8 mouse cellular contexts compared by ENCODE assay signal in the genomic region with DNA sequence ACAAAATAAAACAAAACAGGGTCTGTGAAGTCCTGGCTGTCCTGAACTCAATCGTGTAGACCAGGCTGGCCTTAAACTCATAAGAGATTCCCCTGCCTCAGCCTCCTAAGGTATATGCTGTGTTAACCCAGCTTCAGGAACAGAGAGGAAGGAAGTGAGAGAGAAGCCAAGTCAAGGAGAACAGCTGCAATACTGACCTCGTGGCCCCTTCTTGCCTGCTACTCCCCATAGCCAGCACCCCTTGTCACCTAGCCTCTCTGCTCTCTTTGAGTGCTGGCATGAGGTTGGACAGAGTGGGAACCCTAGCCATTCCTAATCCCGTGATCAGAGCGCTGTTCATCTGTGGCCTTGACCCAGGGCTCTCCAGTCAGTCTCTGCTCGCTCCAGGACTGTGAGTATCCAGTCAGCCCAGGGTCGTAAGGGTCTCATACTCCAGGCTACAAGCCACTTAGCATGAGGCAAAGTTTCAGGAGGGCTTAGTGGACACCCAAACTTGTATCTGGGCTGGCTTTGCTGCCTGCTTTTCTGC. TPM values are rescaled to one million over a fixed set of nuclear protein-coding genes. Genes with fewer than 3 reads are reported as not detected.
A peak's percentile ranks its signal among the peaks of the same experiment; 100 is the strongest.
DNase-seq lines count a peak whose midpoint lies in the region; ATAC-seq and TF ChIP-seq lines count a peak whose summit lies in the region.
"Had no signal": no experiment of that assay in that cellular context is flagged by ENCODE, and none has a peak within 500 bp of the region (broad histone marks: within the 10 kb centered on the region; RNA-seq: fewer than 3 reads in every experiment).

No protein-coding gene starts in this region.

- DNase-seq in liver, adult 2 months (ENCODE audit: extremely low read depth, low read depth, low spot score) = peak; percentile 37
- no peak for DNase-seq in liver
- DNase-seq in T-cell, adult 2 months (ENCODE audit: low spot score) = no peak
- DNase-seq in MN1 (ENCODE audit: low spot score) = no peak
- DNase-seq: thymus, adult 18-20 months had no signal

- ATAC-seq in forebrain, embryonic 12.5 days (ENCODE audit: low FRiP score) = no peak; the same call in 1 of the 2 replicates
- ATAC-seq in intestine, embryonic 16.5 days = no peak

- peaks cover 19% of the 10 kb centered on the region for H3K4me1 ChIP-seq in liver, adult 2 months (ENCODE audit: control insufficient read depth, insufficient read depth, low read length)
- peaks cover 31% of the 10 kb centered on the region for H3K4me1 ChIP-seq in forebrain, embryonic 12.5 days
- H3K4me1 ChIP-seq in intestine, embryonic 16.5 days (ENCODE audit: control insufficient read depth, insufficient read depth, low read length) = peaks cover 49% of the 10 kb centered on the region
- peaks cover 77% of the 10 kb centered on the region for H3K4me1 ChIP-seq in olfactory bulb, adult 2 months (ENCODE audit: control insufficient read depth, insufficient read depth, low read length)

- no peak for TF ChIP-seq POLR2A in liver, adult 2 months (IDR thresholded peaks at IDR 0.05; ENCODE audit: extremely low read depth, insufficient read depth, low read length)
- no peak for TF ChIP-seq POLR2A in olfactory bulb, adult 2 months (IDR thresholded peaks at IDR 0.05; ENCODE audit: insufficient read depth, low read depth, low read length)

- TF ChIP-seq CTCF in liver, adult 2 months (IDR thresholded peaks at IDR 0.05; ENCODE audit: low read depth, low read length) = no peak
- no peak for TF ChIP-seq CTCF in olfactory bulb, adult 2 months (IDR thresholded peaks at IDR 0.05; ENCODE audit: insufficient read depth, low read depth, low read length)

- no peaks in the 10 kb centered on the region for H3K27me3 ChIP-seq in liver, adult 2 months (ENCODE audit: control insufficient read depth, insufficient read depth, low read length)
- H3K27me3 ChIP-seq in forebrain, embryonic 12.5 days = 0 out of 2 replicates have a peak, but pooled peaks cover 4% of the 10 kb centered on the region
- no peaks in the 10 kb centered on the region for H3K27me3 ChIP-seq in intestine, embryonic 16.5 days (replicated peaks; ENCODE audit: control insufficient read depth, insufficient read depth, low read length)

- no peak overlapping the region for H3K9ac ChIP-seq in liver, adult 2 months (ENCODE audit: low read depth, low read length)
- H3K9ac ChIP-seq in forebrain, embryonic 12.5 days = peak overlapping the region; percentile 47; the same call in 1 of the 2 replicates
- H3K9ac ChIP-seq in intestine, embryonic 16.5 days (ENCODE audit: low read depth, low read length) = peak overlapping the region; percentile 56

- no peak overlapping the region for H3K27ac ChIP-seq in liver, adult 2 months (replicated peaks; ENCODE audit: insufficient read depth, low read depth, low read length)
- peak overlapping the region; percentile 89 for H3K27ac ChIP-seq in forebrain, embryonic 12.5 days
- H3K27ac ChIP-seq in intestine, embryonic 16.5 days (ENCODE audit: low read length) = peak overlapping the region; percentile 97
- peak overlapping the region; percentile 89 for H3K27ac ChIP-seq in olfactory bulb, adult 2 months (ENCODE audit: insufficient read depth, low read depth, low read length)

- H3K9me3 ChIP-seq in forebrain, embryonic 12.5 days = no peaks in the 10 kb centered on the region
- H3K9me3 ChIP-seq in intestine, embryonic 16.5 days (ENCODE audit: control insufficient read depth, low read length) = no peaks in the 10 kb centered on the region

- no peak overlapping the region for H3K4me3 ChIP-seq in liver, adult 2 months (ENCODE audit: insufficient read depth, low read depth, low read length)
- H3K4me3 ChIP-seq in forebrain, embryonic 12.5 days (replicated peaks) = no peak overlapping the region
- no peak overlapping the region for H3K4me3 ChIP-seq in intestine, embryonic 16.5 days (ENCODE audit: low read length)
- H3K4me3 ChIP-seq in olfactory bulb, adult 2 months (ENCODE audit: insufficient read depth, low read depth, low read length) = no peak overlapping the region

- WGBS in liver, adult 2 months = 46% methylated on average over 6 of the region's 6 CpGs
- WGBS in forebrain, embryonic 12.5 days = 85% methylated on average over 6 of the region's 6 CpGs
- WGBS in intestine, embryonic 16.5 days = 67% methylated on average over 6 of the region's 6 CpGs
- WGBS in olfactory bulb, adult 2 months = 61% methylated on average over 6 of the region's 6 CpGs

- H3K4me2 ChIP-seq in forebrain, embryonic 12.5 days = peak overlapping the region; percentile 17; the same call in 1 of the 2 replicates
- no peak overlapping the region for H3K4me2 ChIP-seq in intestine, embryonic 16.5 days (ENCODE audit: low read depth, low read length)

- H3K79me2 ChIP-seq in liver, adult 2 months (ENCODE audit: control insufficient read depth, insufficient read depth, low read length) = no peaks in the 10 kb centered on the region

- no peaks in the 10 kb centered on the region for H3K36me3 ChIP-seq in liver, adult 2 months (ENCODE audit: control insufficient read depth, insufficient read depth, low read length)
- H3K36me3 ChIP-seq in forebrain, embryonic 12.5 days (replicated peaks) = no peaks in the 10 kb centered on the region
- no peaks in the 10 kb centered on the region for H3K36me3 ChIP-seq in intestine, embryonic 16.5 days (ENCODE audit: control insufficient read depth, insufficient read depth, low read length)

RNA-seq across cellular contexts. Expression of a gene that starts 35.6 kb away (rescaled TPM):
- 2.5 and 4.2 TPM in 2 replicates for total RNA-seq in liver, adult 2 months (2014; rRNA removed)
- 3.0 and 3.6 TPM in 2 replicates for polyA plus RNA-seq in liver, adult 2 months (2012; rRNA removed)
- 6.9 and 7.0 TPM in 2 replicates for polyA plus RNA-seq in forebrain, embryonic 12.5 days (2016; fragmentation: Nextera tagmentation; extraction: Ambion mirVana)
- 3.6 and 4.3 TPM in 2 replicates for polyA plus RNA-seq in intestine, embryonic 16.5 days (2015; fragmentation: Nextera tagmentation; extraction: Ambion mirVana)
- polyA plus RNA-seq in olfactory bulb, adult 2 months (2012; ENCODE audit: insufficient read depth, insufficient read length, low replicate concordance, missing spikeins) = not detected in 2 replicates

RNA-seq across cellular contexts. Expression of a gene that starts 35.8 kb away (rescaled TPM):
- total RNA-seq in liver, adult 2 months (2014; rRNA removed) = 128 and 135 TPM in 2 replicates
- 84.3 and 92.1 TPM in 2 replicates for polyA plus RNA-seq in liver, adult 2 months (2012; rRNA removed)
- 128 and 129 TPM in 2 replicates for polyA plus RNA-seq in forebrain, embryonic 12.5 days (2016; fragmentation: Nextera tagmentation; extraction: Ambion mirVana)
- polyA plus RNA-seq in intestine, embryonic 16.5 days (2015; fragmentation: Nextera tagmentation; extraction: Ambion mirVana) = 211 and 216 TPM in 2 replicates
- not detected in 2 replicates for polyA plus RNA-seq in olfactory bulb, adult 2 months (2012; ENCODE audit: insufficient read depth, insufficient read length, low replicate concordance, missing spikeins)

RNA-seq across cellular contexts. Expression of a gene that starts 55.2 kb away (rescaled TPM):
- 3.7 and 4.5 TPM in 2 replicates for total RNA-seq in liver, adult 2 months (2014; rRNA removed)
- polyA plus RNA-seq in liver, adult 2 months (2012; rRNA removed) = 11.2 and 13.0 TPM in 2 replicates
- polyA plus RNA-seq in forebrain, embryonic 12.5 days (2016; fragmentation: Nextera tagmentation; extraction: Ambion mirVana) = 17.2 and 19.3 TPM in 2 replicates
- polyA plus RNA-seq in intestine, embryonic 16.5 days (2015; fragmentation: Nextera tagmentation; extraction: Ambion mirVana) = 28.9 and 30.5 TPM in 2 replicates
- polyA plus RNA-seq in olfactory bulb, adult 2 months (2012; ENCODE audit: insufficient read depth, insufficient read length, low replicate concordance, missing spikeins) = not detected in 2 replicates

Comparison
In these comparisons a context has a peak if more than half of its experiments do, and no peak if none do; other contexts are left out.
1. RNA of a gene that starts 55.2 kb away (polyA plus RNA-seq): 28.9 to 30.5 TPM in intestine, embryonic 16.5 days, 17.2 to 19.3 TPM in forebrain, embryonic 12.5 days and 11.2 to 13.0 TPM in liver, adult 2 months; not detected in olfactory bulb, adult 2 months; every median in the first group is over 10 times any median in the second.